Mouse (Mus musculus): ENCODE data around the gene Bmper. TPM values are rescaled to one million over a fixed set of nuclear protein-coding genes. Genes with fewer than 3 reads are reported as not detected.
A peak's percentile ranks its signal among the peaks of the same experiment; 100 is the strongest.

The Bmper gene
- 1 to 10 TPM; 2.1 to 2.4 TPM for total RNA-seq (2021)
- long read RNA-seq, experiment 1, partial matches to known transcripts, result 0 of 2 reads
- long read RNA-seq, experiment 1, other reads (novel, unspliced or antisense), result 2 of 2 reads
- long read RNA-seq, experiment 2, partial matches to known transcripts, result 2 of 2 reads
- long read RNA-seq, experiment 2, other reads (novel, unspliced or antisense), result 0 of 2 reads

DNA sequence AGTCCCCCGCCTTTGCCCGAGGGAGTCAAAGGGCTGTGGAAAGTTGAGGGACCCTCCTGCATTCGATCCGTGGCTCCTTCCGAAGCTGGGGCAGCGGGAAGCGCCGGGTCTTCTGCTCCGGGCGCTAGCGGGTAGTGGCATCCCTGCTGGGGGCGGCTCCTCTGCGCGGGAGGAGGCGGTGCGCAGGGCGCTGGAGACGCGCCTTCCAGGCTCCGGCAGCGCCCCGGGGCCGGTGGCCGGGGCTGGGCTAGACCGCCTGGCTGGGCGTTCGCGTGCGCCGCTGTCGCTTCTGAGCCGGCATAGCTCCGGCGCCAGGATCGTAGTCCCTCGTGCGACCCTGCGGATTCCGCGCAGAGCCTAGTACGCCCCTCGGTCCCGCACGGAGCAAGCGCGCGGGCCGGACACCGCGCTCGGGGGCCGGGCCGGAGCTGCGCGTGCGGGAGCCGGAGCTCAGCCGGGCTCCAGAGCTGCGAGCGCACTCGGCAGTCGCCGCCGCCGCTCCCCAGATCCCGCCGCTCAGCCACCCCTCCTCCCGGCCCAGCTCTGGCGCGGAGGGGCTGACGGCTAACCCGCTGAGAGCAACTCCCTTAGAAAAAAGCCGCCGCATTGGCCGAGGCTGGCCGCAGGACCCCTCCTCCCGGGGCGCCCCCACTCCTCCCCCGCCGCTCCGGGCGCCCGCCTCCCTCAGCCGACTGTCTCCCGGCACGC lies at the start of gene Bmper:
TSS of gene Bmper (plus strand) at position 236 of the 708 bp plus-strand sequence.
- peak; percentile 58 to 68 for DNase-seq

DNA sequence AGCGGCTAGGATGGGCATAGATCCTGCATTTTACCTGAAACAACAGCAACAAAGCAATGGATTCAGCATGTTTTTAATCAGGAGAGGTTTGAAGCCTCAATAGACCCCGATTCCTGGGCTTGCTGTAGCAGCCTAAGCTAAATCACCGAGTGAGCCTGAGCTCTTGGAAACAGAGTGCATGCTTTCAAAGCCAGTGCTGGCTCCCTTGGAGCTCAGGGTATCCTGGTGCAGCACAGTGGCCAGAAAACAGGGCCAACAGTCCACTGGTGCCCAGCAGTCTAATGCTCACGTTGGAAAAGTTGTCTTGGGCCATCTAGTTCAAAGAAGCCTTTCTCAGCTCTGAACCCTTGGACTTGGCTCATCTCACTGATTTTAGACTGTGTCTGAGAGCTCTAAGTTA lies 45.4 kb upstream of the Bmper start:
- no peak for DNase-seq

- DNase-seq, result no peak
These were observed 35.7 kb upstream of the Bmper start for GRCm38 (mm10) chr9:23187181-23187580.

GRCm38 (mm10) chr9:23188136-23188535 lies 34.7 kb upstream of the Bmper start:
- no peak for DNase-seq

DNA sequence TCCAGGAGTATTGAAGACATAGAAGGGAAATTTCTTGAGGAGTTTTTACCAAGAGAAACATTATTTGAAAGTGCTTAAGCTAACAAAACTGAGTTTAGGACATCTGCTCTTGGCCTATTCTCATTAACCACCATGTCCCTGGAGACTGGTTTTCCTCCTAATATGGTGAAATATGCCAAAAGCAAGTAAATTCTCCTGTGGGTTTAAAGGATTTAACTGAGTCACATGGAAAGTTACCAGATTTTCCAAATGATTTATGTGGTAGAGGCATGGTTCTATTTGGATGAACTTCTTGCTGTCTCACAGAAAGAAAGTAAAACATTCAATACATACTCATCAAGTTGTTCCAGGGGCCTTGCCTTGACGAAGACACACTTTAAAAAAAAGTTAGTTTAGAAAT lies 31.9 kb upstream of the Bmper start:
- peak in 1 of 2 experiments; percentile 48 for DNase-seq

- DNase-seq, result no peak
These were observed 31.4 kb upstream of the Bmper start for GRCm38 (mm10) chr9:23191431-23191830.

GRCm38 (mm10) chr9:23192567-23193331 lies 30.1 kb upstream of the Bmper start:
- DNase-seq, result no peak

- no peak for DNase-seq
These were observed 23.9 kb upstream of the Bmper start for GRCm38 (mm10) chr9:23198996-23199395.

GRCm38 (mm10) chr9:23199841-23200240 lies 23.0 kb upstream of the Bmper start:
- DNase-seq, result no peak

DNA sequence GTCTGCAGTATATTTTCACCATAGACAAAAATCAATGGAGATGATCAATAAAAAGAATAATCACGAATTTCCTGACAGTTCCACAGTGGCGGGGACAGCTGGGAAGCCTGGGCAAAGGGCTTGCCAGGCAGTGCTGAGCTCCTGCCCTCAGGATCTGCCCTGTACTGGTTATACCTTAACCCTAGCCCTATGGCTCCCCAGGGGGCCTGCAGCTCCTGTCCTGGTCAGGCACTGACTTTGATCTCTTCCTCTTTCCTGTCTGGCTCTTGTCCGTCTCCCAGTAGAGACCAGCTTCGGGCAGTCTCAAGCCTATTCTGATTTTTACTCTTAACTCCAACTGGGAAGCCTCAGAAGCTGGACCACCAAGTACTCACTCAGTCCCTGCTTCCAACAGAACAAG lies 22.0 kb upstream of the Bmper start:
- DNase-seq, result no peak

GRCm38 (mm10) chr9:23202431-23202830 lies 20.4 kb upstream of the Bmper start:
- DNase-seq, result peak in 1 of 2 experiments; percentile 30

GRCm38 (mm10) chr9:23204339-23205288 lies 18.3 kb upstream of the Bmper start:
- DNase-seq, result no peak

DNA sequence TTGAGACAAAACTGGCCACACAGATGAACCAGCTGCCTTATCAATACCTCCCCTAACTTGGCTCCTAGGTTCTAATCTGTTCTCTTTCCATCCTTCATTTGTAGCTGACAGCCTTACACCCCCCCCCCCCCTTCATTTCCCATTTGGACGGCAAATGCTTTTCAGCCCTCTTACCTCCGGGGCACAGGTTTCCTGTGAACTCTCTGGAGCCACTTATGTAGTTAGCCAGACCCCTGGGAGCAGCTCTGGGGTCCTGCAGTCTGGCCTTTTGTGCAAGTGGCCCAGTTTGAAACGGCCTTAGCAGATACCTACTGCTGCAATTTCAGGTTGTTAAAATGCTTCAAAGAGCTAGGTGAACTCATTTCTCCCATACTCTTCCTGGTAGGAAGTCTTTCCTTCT lies 17.6 kb upstream of the Bmper start:
- no peak for DNase-seq

DNA sequence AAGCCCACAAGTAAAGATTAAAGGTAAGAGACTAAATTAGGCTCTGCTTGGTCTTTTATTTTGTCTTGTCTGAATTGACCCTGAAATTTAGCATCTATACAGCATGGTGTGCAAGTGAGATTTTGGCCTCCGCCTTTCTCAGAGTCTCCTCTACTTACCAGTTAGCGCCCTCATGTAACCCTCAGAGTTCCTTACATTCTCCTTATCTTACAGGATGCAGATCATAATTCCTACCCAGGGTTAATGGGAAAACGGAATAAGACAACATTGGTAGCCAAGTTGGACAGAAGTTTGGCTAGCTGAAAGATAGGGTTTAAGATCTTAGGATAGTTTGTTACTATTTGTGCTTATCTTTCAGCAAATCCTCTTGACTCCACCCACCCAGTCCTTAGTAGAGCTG lies 17.1 kb upstream of the Bmper start:
- DNase-seq, result no peak

DNA sequence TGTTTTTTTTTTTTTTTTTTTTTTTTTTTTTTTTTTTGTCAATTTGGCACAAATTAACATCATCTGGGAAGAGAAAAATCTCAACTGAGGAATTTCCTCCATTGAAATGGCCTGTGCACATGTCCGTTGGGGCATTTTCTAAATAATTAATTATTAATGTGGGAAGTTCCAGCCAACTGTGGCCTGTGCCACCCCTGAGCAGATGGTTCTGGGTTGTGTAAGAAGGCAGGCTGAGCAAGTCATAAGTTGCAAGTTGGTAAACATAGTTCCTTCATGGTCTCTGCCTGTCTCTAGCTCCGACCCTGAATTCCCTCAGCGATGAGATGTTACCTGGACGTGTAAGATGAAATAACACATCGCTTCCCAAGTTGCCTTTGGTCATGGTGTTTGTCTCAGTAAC lies 16.7 kb upstream of the Bmper start:
- no peak for DNase-seq

DNA sequence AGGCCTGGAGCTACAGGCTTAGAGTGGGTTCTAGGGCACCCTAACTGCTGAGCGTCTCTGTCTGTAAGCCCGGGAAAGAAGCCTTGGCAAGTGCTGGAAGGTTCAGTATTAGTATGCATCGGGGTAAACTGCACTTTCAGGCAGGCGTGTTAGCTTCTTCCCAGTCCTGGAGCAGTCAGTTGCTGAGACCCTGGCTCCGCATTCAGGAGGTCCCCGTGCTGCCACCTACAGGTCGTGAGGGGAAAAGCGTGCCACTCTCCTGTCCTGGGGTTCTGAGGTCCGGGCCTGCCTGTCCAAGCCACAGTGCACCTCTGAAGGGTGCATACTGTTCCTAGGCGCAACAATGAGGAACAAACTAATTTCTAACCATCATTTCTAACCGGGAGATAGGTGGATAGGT lies 10.6 kb upstream of the Bmper start:
- peak; percentile 72 to 87 for DNase-seq

GRCm38 (mm10) chr9:23219754-23220153 lies 3.1 kb upstream of the Bmper start:
- no peak for DNase-seq

GRCm38 (mm10) chr9:23221976-23222375 lies 900 bp upstream of the Bmper start:
- no peak for DNase-seq

DNA sequence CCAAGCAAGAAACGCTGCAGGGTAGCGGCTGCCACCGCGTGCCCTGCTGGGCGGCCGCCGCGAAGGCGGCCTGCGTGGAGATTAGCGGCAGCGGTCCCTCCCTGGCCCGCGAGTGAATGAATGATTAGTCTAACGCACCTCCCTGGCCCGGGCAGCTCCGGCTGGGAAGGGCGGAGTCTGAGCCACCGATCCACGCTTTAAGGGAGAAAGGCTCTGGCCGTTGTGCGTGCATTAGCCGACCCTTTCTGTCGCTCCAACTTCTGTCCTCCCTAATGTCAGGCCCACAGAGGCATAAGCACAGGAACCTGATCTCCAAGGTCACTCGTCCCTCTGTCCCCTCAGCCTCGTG lies 410 bp upstream of the Bmper start:
- DNase-seq, result peak; percentile 47 to 57

- no peak for DNase-seq
These were observed 737 bp downstream of the Bmper start for GRCm38 (mm10) chr9:23223549-23224077.

DNA sequence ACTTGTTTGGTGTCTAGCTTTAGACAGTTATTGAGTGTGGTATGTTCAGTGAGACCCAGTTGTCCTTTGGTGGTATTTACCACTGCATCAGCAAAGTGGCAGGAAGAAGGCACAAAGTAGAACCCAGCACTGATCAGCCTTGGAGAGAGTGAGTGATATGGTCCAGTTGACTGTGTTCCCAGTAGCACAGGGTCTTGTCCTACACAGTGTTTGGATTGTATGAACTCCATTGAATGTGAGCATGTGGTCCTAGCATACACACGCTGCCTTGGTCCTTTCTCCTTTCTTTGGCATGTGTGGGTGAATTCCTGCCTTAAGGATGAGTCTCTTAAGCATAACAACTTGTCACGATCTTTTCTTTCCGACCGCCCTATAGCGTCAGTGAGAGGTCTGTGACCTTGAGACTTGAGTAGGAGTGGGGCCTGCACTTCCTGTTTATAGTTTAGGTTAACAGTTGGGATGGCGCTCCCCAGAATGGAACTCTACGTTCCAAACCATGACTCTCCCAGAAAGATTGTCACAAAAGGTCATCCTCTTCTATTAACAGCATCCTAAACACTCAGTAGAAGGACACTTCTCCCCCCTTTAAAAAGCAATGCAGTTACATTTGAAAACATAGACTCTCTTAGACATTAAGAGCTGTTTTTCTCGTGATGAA lies 10.7 kb downstream of the Bmper start:
- DNase-seq, result no peak
